Mouse (Mus musculus) hindbrain, embryonic 16.5 days (tissue): ENCODE measurements around the gene B230118H07Rik. TPM values are rescaled to one million over a fixed set of nuclear protein-coding genes. Genes with fewer than 3 reads are reported as not detected.
"Not testable (repeated sequence)": the region's sequence is repeated elsewhere in the genome, so short reads cannot be mapped to it uniquely, and the experiment has no call there.

Experiments
- ATAC-seq: fragments of 200-750 bp; cut with Nextera tagmentation; 2 replicates; pipeline ENCODE4 v1.8.0; 2017; ENCODE audit warnings: moderate TSS enrichment, moderate library complexity
- H3K27ac ChIP-seq: fragments of 300-500 bp; sonication (generic); 2 replicates; pipeline ENCODE4 v1.5.1; 2014; ENCODE audit warnings: low read depth, mild to moderate bottlenecking, control low read depth, low read length, moderate library complexity
- H3K27me3 ChIP-seq: fragments of 300-500 bp; sonication (generic); replicated peaks from 2 replicates; pipeline ENCODE4 v1.6.1; 2014; ENCODE audit warnings: low read length; ENCODE audit not compliant: control insufficient read depth, insufficient read depth
- H3K36me3 ChIP-seq: fragments of 300-500 bp; sonication (generic); 2 replicates; pipeline ENCODE4 v1.6.1; 2014; ENCODE audit warnings: mild to moderate bottlenecking, low read length, moderate library complexity, mixed read lengths; ENCODE audit not compliant: control insufficient read depth, insufficient read depth
- H3K4me1 ChIP-seq: fragments of 300-500 bp; sonication (generic); 2 replicates; pipeline ENCODE4 v1.6.1; 2014; ENCODE audit warnings: low read depth, low read length; ENCODE audit not compliant: control insufficient read depth, insufficient read depth
- H3K4me2 ChIP-seq: fragments of 300-500 bp; sonication (generic); 2 replicates; pipeline ENCODE4 v1.6.1; 2014; ENCODE audit warnings: mild to moderate bottlenecking, low read length, control low read depth, moderate library complexity
- H3K4me3 ChIP-seq: fragments of 300-500 bp; sonication (generic); 2 replicates; pipeline ENCODE4 v1.5.1; 2014; ENCODE audit warnings: mild to moderate bottlenecking, low read length, control low read depth, moderate library complexity
- H3K9ac ChIP-seq: fragments of 300-500 bp; sonication (generic); 2 replicates; pipeline ENCODE4 v1.6.1; 2014; ENCODE audit warnings: low read depth, mild to moderate bottlenecking, control low read depth, low read length, moderate library complexity
- H3K9me3 ChIP-seq: fragments of 300-500 bp; sonication (generic); 2 replicates; pipeline ENCODE4 v1.6.1; 2014; ENCODE audit warnings: mild to moderate bottlenecking, low read length, moderate library complexity; ENCODE audit not compliant: control insufficient read depth
- WGBS: fragments of 180-500 bp; shearing (Covaris S2); extraction: QIAGEN DNeasy Blood & Tissue Kit; methylation state at CpG from one replicate; pipeline ENCODE4 v1.1.7; 2014; 5-methylcytosine and 5-hydroxymethylcytosine counted together
- polyA plus RNA-seq: library from polyadenylated mRNA; unstranded; fragments of >200 nt; fragmentation: Nextera tagmentation; extraction: Ambion mirVana; gene quantifications from 2 replicates; pipeline ENCODE4 v1.2.1, GENCODE M21; 2015

The B230118H07Rik gene
- polyA plus RNA-seq, 1 experiment from 2014 or later, result 50.5 TPM

DNA sequence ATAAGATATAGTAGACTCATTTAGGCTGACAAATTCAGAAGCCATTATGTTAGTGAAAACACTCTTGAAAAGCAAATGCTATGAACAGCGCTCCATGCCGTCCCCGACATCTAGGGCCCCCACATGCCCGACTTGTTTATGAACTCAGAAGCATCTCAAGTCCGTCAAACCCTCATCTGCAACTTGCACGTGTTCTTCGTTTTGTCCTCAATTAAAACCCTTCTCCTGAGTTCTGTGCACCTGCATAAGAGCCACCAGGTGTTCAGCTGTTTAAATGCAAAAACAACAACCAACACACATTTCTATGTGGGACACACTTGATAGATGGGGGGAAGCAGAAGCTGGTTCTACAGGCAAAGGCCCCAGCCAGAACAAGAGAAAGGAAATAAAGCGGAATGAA, 97.0 kb downstream of the B230118H07Rik start:
- Histone ChIP-seq H3K36me3 (no peaks in the 10 kb centered on the region), H3K9ac (no peak overlapping the region), H3K4me1 (no peaks in the 10 kb centered on the region), H3K9me3 (no peaks in the 10 kb centered on the region), H3K27ac (no peak overlapping the region), H3K27me3 (no peaks in the 10 kb centered on the region), H3K4me2 (no peak overlapping the region), H3K4me3 (no peak overlapping the region)
- 88% methylated on average over 8 of the region's 8 CpGs for WGBS
- no peak for ATAC-seq

DNA sequence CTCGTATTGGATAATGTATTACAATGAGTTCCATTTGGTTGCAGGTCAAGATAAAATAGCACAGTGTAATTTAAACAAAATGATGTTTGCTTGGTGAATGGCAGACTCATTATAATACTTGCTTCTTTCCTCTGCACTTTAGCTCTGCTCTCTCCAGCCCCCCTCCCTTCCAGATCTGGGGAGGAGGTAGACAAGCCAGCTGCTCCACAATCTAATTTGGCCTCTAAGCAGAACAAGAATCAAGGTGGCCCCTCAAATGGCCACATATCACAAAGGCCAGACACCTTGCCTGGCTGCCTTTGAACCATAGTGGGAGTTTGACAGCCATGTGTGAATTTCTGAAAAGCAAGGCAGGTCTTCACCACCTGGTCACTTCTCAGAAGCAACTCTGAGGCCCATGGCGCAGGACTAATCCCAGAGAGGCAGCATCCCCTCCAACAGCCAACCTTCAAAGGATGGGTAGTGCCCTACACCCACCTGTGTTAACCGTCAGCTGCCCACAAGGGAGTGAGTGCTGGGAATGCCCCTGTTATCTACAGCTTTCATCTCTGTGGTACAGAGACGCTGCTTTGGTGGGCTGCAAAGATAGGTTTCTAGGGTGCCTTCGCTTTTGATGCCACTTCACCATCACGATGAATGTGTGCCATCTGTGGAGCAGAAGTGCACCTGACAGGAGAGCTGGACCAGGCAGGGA, 98.2 kb downstream of the B230118H07Rik start:
- H3K36me3 ChIP-seq, result no peaks in the 10 kb centered on the region
- no peaks in the 10 kb centered on the region for H3K4me1 ChIP-seq
- no peak overlapping the region for H3K27ac ChIP-seq
- WGBS, result 84% methylated on average over 6 of the region's 6 CpGs
- H3K9ac ChIP-seq, result no peak overlapping the region
- no peak overlapping the region for H3K4me3 ChIP-seq
- H3K27me3 ChIP-seq, result no peaks in the 10 kb centered on the region
- no peak overlapping the region for H3K4me2 ChIP-seq
- no peaks in the 10 kb centered on the region for H3K9me3 ChIP-seq
- ATAC-seq, result no peak

DNA sequence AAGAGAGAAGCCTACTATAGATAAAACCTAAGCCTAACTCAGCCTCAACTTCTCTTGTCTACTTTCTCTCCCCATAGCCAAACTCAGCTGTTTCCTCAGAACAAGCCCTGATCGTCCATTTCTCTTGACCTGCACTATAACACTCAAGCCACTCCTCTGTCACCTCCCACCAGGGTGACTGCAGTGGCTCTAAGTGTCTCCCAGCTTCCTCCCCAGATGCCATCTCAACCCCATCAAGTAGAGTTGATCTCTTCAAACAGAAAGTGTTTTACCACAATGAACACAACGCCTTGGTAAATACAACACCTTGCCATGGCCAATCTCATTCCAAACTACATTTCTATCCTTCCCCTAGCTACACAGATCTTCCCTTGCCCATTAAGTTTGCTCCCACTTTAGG, 99.2 kb downstream of the B230118H07Rik start:
- Histone ChIP-seq H3K27ac (no peak overlapping the region), H3K4me3 (no peak overlapping the region), H3K27me3 (no peaks in the 10 kb centered on the region), H3K4me1 (no peaks in the 10 kb centered on the region), H3K9ac (no peak overlapping the region), H3K36me3 (no peaks in the 10 kb centered on the region), H3K4me2 (no peak overlapping the region), H3K9me3 (no peaks in the 10 kb centered on the region)
- WGBS, result 78% methylated on average over 2 of the region's 2 CpGs
- no peak for ATAC-seq

- no peak overlapping the region for H3K4me2 ChIP-seq
- no peaks in the 10 kb centered on the region for H3K4me1 ChIP-seq
- no peak overlapping the region for H3K27ac ChIP-seq
- H3K27me3 ChIP-seq, result no peaks in the 10 kb centered on the region
- no peaks in the 10 kb centered on the region for H3K9me3 ChIP-seq
- H3K9ac ChIP-seq, result no peak overlapping the region
- 84% methylated on average over 6 of the region's 6 CpGs for WGBS
- H3K4me3 ChIP-seq, result no peak overlapping the region
- H3K36me3 ChIP-seq, result no peaks in the 10 kb centered on the region
- ATAC-seq, result no peak
Observed at GRCm38 (mm10) chr2:101548866-101549265, 100.5 kb downstream of the B230118H07Rik start.

GRCm38 (mm10) chr2:101545593-101545992, 103.7 kb downstream of the B230118H07Rik start:
- Histone ChIP-seq H3K36me3 (no peaks in the 10 kb centered on the region), H3K4me3 (no peak overlapping the region), H3K4me2 (no peak overlapping the region), H3K4me1 (no peaks in the 10 kb centered on the region), H3K9me3 (no peaks in the 10 kb centered on the region), H3K27me3 (no peaks in the 10 kb centered on the region), H3K27ac (no peak overlapping the region), H3K9ac (no peak overlapping the region)
- 93% methylated on average over 2 of the region's 2 CpGs for WGBS
- no peak for ATAC-seq

DNA sequence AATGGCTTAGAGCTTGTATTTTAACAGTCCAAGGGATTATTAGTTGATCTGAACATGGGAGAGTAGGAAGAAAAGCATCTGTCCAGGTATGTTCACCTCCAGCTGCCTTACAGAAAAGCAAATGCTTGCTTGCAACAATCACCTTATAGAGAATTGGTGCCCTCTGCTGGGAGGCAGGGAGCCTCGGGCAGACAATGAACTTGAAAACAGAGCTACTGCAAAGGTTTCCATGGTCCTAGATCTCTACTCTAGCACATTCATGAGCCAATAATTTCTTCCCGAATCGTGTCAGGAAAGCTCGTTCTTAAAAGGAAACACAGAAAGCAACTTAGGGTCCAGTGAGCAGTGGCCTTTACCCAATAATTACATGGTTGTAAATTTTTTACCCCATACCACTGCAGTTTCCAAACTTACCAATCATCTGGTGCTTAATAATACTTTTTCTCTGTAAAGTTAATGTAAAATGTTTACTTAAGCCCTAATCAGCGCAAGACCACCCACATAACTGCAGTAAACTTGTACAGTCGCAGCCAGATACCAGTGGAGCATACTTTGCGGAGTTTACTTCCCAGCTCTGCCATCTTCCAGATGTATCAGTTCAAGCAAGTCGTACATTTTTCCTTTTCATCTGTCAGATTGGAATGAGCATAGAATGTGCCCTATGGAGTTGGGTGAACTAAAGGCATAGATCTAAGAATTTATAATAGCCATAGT, 105.5 kb downstream of the B230118H07Rik start:
- Histone ChIP-seq H3K27ac (no peak overlapping the region), H3K27me3 (no peaks in the 10 kb centered on the region), H3K36me3 (no peaks in the 10 kb centered on the region), H3K9ac (no peak overlapping the region), H3K4me1 (no peaks in the 10 kb centered on the region), H3K9me3 (no peaks in the 10 kb centered on the region), H3K4me3 (no peak overlapping the region), H3K4me2 (no peak overlapping the region)
- WGBS, result 82% methylated on average over 8 of the region's 8 CpGs
- ATAC-seq, result no peak

GRCm38 (mm10) chr2:101536887-101537286, 112.4 kb downstream of the B230118H07Rik start:
- H3K9ac ChIP-seq, H3K9me3 ChIP-seq, H3K27ac ChIP-seq, H3K4me1 ChIP-seq, H3K27me3 ChIP-seq, H3K36me3 ChIP-seq, H3K4me3 ChIP-seq, H3K4me2 ChIP-seq: not testable (repeated sequence)
- peak; percentile 34; the same call in 1 of the 2 replicates for ATAC-seq
- WGBS, result 70% methylated on average over 6 of the region's 6 CpGs

DNA sequence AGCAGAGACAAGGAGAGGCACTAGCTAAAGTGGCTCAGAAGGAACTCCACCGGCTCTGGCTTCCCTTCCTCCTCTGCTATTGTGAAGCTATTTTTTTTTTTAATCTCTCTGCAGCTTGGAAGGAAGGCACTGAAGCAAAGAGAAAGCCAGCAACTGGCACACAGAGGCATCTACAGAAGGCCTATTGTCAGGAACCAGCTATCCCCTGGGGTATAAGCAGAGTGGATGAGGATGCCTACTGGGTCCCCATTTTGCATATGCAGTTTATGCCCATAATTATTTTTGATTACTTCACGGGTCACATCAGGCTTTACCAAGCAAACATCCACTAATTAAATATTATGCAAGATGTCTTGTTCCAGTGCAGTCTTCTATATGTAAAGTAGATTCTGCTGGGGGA, 115.6 kb downstream of the B230118H07Rik start:
- Histone ChIP-seq H3K36me3 (no peaks in the 10 kb centered on the region), H3K27ac (no peak overlapping the region), H3K4me2 (no peak overlapping the region), H3K4me3 (no peak overlapping the region), H3K27me3 (no peaks in the 10 kb centered on the region), H3K9me3 (no peaks in the 10 kb centered on the region), H3K4me1 (no peaks in the 10 kb centered on the region), H3K9ac (no peak overlapping the region)
- no peak for ATAC-seq
- whole genome bisulfite sequencing, result 16% methylated on average over 2 of the region's 2 CpGs

DNA sequence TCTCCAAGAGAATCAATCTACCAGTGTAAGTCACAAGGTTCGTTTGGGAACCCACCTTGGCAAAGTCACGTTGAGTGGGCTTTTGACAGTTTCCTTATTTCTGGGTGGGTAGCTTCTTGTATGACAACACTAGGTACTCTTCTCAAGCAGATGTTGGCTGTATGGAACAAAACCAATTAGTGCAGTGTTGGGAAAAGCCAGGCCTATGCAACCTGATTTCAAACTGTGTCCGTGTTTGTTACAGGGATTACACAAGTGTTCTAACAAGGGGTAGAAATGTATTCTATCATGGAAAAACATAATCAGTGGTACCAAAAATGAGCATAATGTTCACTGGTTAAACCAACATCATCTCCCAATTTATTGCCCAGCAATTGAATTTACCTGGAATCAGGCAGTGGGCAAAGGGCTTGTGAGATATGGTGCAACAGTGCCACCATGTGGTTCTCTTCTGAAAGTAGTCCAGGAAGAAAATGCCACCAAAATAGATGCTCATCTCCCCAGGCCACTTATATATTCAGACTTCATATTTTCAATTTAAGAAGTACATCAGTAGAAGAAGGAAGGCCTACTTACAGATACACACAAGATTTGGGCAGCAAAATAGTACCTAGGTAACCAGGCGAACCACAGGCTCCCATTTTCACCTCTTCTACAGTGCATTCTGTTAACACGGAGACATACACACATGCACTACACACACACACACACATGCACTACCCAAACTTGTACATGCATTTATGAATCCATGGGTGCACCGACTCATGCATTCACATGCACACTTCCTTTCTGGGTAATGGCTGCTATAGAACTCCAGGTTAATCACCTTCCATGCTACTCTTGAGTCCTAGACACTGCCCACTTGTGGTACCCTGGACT, 123.6 kb downstream of the B230118H07Rik start:
- H3K4me2 ChIP-seq, result no peak overlapping the region
- H3K9me3 ChIP-seq, result no peaks in the 10 kb centered on the region
- WGBS, result 73% methylated on average over 6 of the region's 6 CpGs
- H3K4me3 ChIP-seq, result no peak overlapping the region
- no peaks in the 10 kb centered on the region for H3K27me3 ChIP-seq
- ATAC-seq, result peak; percentile 84
- H3K9ac ChIP-seq, result no peak overlapping the region
- H3K4me1 ChIP-seq, result no peaks in the 10 kb centered on the region
- no peak overlapping the region for H3K27ac ChIP-seq
- no peaks in the 10 kb centered on the region for H3K36me3 ChIP-seq
